Mouse (Mus musculus): ENCODE measurements at regions not wholly inside any gene's neighbourhood (a gene's known extent, or its start where the extent isn't known, plus 50 kb on each side); places are given as distances from the start of the nearest gene placed in this dataset.

DNA sequence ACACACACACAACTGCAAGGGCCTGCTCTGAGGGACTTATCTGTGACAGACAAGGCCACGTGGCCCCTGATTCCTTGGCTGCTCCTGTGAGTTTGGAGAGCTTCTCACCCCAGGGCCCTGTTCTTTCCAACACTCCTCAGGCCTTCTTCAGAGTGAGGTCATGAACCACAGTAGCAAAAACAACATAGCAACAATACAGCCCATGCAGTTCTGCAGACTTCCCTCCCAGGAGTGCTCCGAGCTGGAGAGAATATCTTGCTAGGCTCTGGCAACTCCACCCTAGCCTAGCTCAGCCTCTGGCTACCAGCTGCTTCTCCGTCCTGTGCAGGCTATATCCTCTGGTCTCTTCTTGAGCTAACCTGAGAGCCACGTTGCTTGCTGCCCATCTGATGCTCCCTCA lies 152.8 kb downstream of the Fgf18 start:
- no peak overlapping the region for H3K4me3 ChIP-seq (ENCODE audit: insufficient read depth, poor library complexity, severe bottlenecking)
- no peaks in the 10 kb centered on the region for H3K79me3 ChIP-seq (ENCODE audit: low read depth)
- TF ChIP-seq MYOD1 (IDR thresholded peaks at IDR 0.05; ENCODE audit: control insufficient read depth, insufficient read length, low read depth) (no peak), MAX (IDR thresholded peaks at IDR 0.05) (no peak)
- no peaks in the 10 kb centered on the region for H3K36me3 ChIP-seq (ENCODE audit: control insufficient read depth, insufficient read depth)
- peaks cover 9% of the 10 kb centered on the region for H3K27me3 ChIP-seq (ENCODE audit: control insufficient read depth, insufficient read depth, insufficient read length)
- no peak overlapping the region for H3ac ChIP-seq (ENCODE audit: control insufficient read depth, insufficient read length, low read depth)
- no peaks in the 10 kb centered on the region for H3K79me2 ChIP-seq (ENCODE audit: control insufficient read depth, insufficient read depth)

DNA sequence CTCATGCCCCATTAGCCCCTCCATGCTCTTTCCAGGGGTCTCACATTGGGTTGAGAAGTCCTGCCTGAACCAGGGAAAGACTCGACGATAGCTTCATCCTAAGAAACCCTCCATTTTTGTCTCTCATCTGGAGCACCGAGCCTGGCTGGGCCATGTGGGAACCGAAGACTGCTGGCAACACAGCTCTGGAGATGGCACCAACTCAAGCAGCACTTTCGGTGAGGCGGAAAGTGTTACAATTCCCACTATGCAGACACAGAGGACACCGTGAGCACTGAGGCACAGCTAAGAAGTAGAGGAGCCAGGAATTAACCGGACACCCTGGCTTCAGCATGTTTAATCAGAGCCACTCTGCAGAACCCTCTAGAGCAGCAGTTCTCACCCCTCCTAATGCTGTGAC lies 153.8 kb downstream of the Fgf18 start:
- peaks cover 9% of the 10 kb centered on the region for H3K27me3 ChIP-seq (ENCODE audit: control insufficient read depth, insufficient read depth, insufficient read length)
- H3K4me3 ChIP-seq (ENCODE audit: insufficient read depth, poor library complexity, severe bottlenecking), result no peak overlapping the region
- no peaks in the 10 kb centered on the region for H3K79me2 ChIP-seq (ENCODE audit: control insufficient read depth, insufficient read depth)
- TF ChIP-seq MAX (IDR thresholded peaks at IDR 0.05) (no peak), CEBPB (IDR thresholded peaks at IDR 0.05; ENCODE audit: low read depth) (no peak), CTCF (IDR thresholded peaks at IDR 0.05; ENCODE audit: control insufficient read depth, insufficient read depth, insufficient read length) (no peak), MYOD1 (IDR thresholded peaks at IDR 0.05; ENCODE audit: control insufficient read depth, insufficient read length, low read depth) (no peak), MYOG (IDR thresholded peaks at IDR 0.05; ENCODE audit: control insufficient read depth, extremely low read depth, insufficient read length) (no peak), FOSL1 (IDR thresholded peaks at IDR 0.05; ENCODE audit: insufficient read depth, low read length, poor library complexity, severe bottlenecking) (no peak), USF1 (IDR thresholded peaks at IDR 0.05; ENCODE audit: low read depth) (no peak)
- no peaks in the 10 kb centered on the region for H3K79me3 ChIP-seq (ENCODE audit: low read depth)
- no peak overlapping the region for H3ac ChIP-seq (ENCODE audit: control insufficient read depth, insufficient read length, low read depth)
- no peaks in the 10 kb centered on the region for H3K36me3 ChIP-seq (ENCODE audit: control insufficient read depth, insufficient read depth)

DNA sequence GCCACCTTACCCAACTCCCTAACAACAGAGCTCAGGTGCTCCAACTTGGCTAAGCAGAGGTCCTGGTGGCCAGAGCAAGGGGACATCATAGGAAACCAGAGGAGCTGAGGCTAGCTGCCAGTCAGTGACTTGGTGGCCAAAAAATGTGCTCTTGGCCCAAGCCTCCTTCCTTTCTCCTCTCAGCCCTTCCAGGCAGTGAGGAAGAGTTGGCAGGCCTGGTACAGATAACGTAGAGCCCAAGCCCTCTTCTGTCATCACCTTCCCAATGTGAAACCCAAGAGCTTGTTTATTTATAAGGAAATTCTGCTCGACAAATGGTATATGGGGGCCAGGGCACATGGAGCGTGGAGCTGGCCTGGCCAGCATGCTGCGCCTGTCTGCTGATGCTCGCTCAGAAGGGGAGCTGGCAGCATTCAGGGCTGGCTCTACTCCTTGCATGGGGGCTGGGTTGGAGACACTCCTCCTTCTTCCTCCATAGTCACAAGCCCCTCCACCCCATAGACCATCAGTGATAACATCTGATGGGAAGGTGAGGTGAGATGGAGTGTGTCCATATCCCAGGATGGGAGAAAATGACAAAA lies 156.1 kb downstream of the Fgf18 start:
- TF ChIP-seq MAX (IDR thresholded peaks at IDR 0.05) (no peak), MYOG (IDR thresholded peaks at IDR 0.05; ENCODE audit: control insufficient read depth, extremely low read depth, insufficient read length) (no peak), FOSL1 (IDR thresholded peaks at IDR 0.05; ENCODE audit: insufficient read depth, low read length, poor library complexity, severe bottlenecking) (no peak)
- no peak overlapping the region for H3ac ChIP-seq (ENCODE audit: control insufficient read depth, insufficient read length, low read depth)
- H3K79me2 ChIP-seq (ENCODE audit: control insufficient read depth, insufficient read depth), result no peaks in the 10 kb centered on the region
- peaks cover 9% of the 10 kb centered on the region for H3K27me3 ChIP-seq (ENCODE audit: control insufficient read depth, insufficient read depth, insufficient read length)
- H3K4me3 ChIP-seq (ENCODE audit: insufficient read depth, poor library complexity, severe bottlenecking), result no peak overlapping the region
- no peaks in the 10 kb centered on the region for H3K79me3 ChIP-seq (ENCODE audit: low read depth)
- no peaks in the 10 kb centered on the region for H3K36me3 ChIP-seq (ENCODE audit: control insufficient read depth, insufficient read depth)

DNA sequence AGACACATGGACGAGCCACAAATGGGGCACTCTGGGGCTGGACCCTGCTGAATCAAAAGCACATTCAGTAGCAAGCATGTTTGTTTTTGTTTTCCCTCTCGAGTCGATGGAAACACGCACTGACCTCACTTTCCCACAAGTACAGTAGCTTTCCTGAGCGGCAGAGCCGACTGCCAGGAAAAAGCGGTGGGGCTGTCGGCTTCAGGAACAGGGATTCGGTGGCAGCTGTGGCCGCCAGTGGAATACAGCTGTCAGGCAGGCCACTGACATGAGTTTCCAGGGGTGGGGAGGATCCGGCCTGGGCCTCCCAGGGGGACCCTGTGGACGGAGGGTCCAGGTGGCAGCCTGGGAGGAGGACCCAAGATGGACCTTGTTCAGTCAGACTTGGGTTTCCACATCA lies 157.0 kb downstream of the Fgf18 start:
- H3K79me3 ChIP-seq (ENCODE audit: low read depth), result no peaks in the 10 kb centered on the region
- H3K27me3 ChIP-seq (ENCODE audit: control insufficient read depth, insufficient read depth, insufficient read length), result peaks cover 9% of the 10 kb centered on the region
- no peaks in the 10 kb centered on the region for H3K36me3 ChIP-seq (ENCODE audit: control insufficient read depth, insufficient read depth)
- TF ChIP-seq USF1 (IDR thresholded peaks at IDR 0.05; ENCODE audit: low read depth) (no peak), CTCF (IDR thresholded peaks at IDR 0.05; ENCODE audit: control insufficient read depth, insufficient read depth, insufficient read length) (no peak), MYOD1 (IDR thresholded peaks at IDR 0.05; ENCODE audit: control insufficient read depth, insufficient read length, low read depth) (no peak), MYOG (IDR thresholded peaks at IDR 0.05; ENCODE audit: control insufficient read depth, extremely low read depth, insufficient read length) (no peak), MAX (IDR thresholded peaks at IDR 0.05) (no peak), FOSL1 (IDR thresholded peaks at IDR 0.05; ENCODE audit: insufficient read depth, low read length, poor library complexity, severe bottlenecking) (no peak), CEBPB (IDR thresholded peaks at IDR 0.05; ENCODE audit: low read depth) (no peak)
- no peaks in the 10 kb centered on the region for H3K79me2 ChIP-seq (ENCODE audit: control insufficient read depth, insufficient read depth)
- no peak overlapping the region for H3ac ChIP-seq (ENCODE audit: control insufficient read depth, insufficient read length, low read depth)
- no peak overlapping the region for H3K4me3 ChIP-seq (ENCODE audit: insufficient read depth, poor library complexity, severe bottlenecking)

DNA sequence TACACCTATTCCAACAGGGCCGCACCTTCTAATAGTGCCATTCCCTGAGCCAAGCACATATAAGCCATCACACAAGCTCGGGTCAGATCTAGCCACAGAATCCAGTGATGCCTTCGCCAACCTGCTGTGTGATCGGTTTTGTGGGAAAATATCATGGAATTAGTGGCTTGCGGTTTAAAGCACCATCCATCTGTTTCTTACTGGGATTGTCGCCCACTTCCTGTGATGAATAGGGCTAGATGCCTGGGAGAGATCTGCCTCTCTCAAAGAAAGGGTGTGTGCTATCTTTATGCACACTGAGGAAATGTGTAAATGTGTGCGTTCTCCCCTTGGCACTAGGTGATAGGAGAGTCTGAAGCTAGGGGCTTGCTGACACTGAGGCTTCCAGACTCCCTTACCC lies 154.5 kb upstream of the Smim23 start:
- no peak overlapping the region for H3ac ChIP-seq (ENCODE audit: control insufficient read depth, insufficient read length, low read depth)
- no peaks in the 10 kb centered on the region for H3K79me3 ChIP-seq (ENCODE audit: low read depth)
- TF ChIP-seq USF1 (IDR thresholded peaks at IDR 0.05; ENCODE audit: low read depth), result no peak
- no peak for TF ChIP-seq MYOG (IDR thresholded peaks at IDR 0.05; ENCODE audit: control insufficient read depth, extremely low read depth, insufficient read length)
- no peaks in the 10 kb centered on the region for H3K36me3 ChIP-seq (ENCODE audit: control insufficient read depth, insufficient read depth)
- H3K4me3 ChIP-seq (ENCODE audit: insufficient read depth, poor library complexity, severe bottlenecking), result no peak overlapping the region
- H3K79me2 ChIP-seq (ENCODE audit: control insufficient read depth, insufficient read depth), result no peaks in the 10 kb centered on the region
- no peaks in the 10 kb centered on the region for H3K27me3 ChIP-seq (ENCODE audit: control insufficient read depth, insufficient read depth, insufficient read length)

DNA sequence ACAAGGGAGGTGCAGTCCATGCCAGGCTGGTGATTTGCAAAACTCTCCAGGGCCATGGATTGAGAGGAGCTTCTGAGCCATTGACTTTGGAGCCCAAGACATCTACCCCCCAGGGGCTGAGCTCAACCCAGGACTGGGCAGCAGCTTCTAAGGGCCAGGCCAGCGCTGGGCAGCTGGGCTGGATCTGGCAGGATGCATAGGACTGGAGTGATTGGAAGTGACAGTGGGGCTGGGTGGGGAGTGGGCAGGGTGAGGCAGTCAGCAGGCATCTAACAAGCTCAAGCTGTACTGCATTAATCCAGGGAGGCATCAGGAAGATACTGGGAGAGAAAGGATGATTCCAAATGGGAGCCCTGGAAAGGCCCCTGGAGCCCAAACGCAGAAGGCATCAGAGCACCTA lies 152.2 kb upstream of the Smim23 start:
- Histone ChIP-seq H3K4me3 (ENCODE audit: insufficient read depth, poor library complexity, severe bottlenecking) (no peak overlapping the region), H3K79me2 (ENCODE audit: control insufficient read depth, insufficient read depth) (no peaks in the 10 kb centered on the region), H3ac (ENCODE audit: control insufficient read depth, insufficient read length, low read depth) (no peak overlapping the region), H3K79me3 (ENCODE audit: low read depth) (no peaks in the 10 kb centered on the region), H3K27me3 (ENCODE audit: control insufficient read depth, insufficient read depth, insufficient read length) (no peaks in the 10 kb centered on the region), H3K36me3 (ENCODE audit: control insufficient read depth, insufficient read depth) (no peaks in the 10 kb centered on the region)
- TF ChIP-seq CEBPB (IDR thresholded peaks at IDR 0.05; ENCODE audit: low read depth), result no peak
- no peak for TF ChIP-seq USF1 (IDR thresholded peaks at IDR 0.05; ENCODE audit: low read depth)
- TF ChIP-seq MAX (IDR thresholded peaks at IDR 0.05), result no peak
- no peak for TF ChIP-seq MYOG (IDR thresholded peaks at IDR 0.05; ENCODE audit: control insufficient read depth, extremely low read depth, insufficient read length)
- TF ChIP-seq FOSL1 (IDR thresholded peaks at IDR 0.05; ENCODE audit: insufficient read depth, low read length, poor library complexity, severe bottlenecking), result no peak
- no peak for TF ChIP-seq CTCF (IDR thresholded peaks at IDR 0.05; ENCODE audit: control insufficient read depth, insufficient read depth, insufficient read length)
- no peak for TF ChIP-seq MYOD1 (IDR thresholded peaks at IDR 0.05; ENCODE audit: control insufficient read depth, insufficient read length, low read depth)

Data from C2C12 (cell line).